Mouse (Mus musculus) liver, embryonic 18 days (tissue): Measurements from ENCODE around the gene Tns4. TPM values are rescaled to one million over a fixed set of nuclear protein-coding genes. Genes with fewer than 3 reads are reported as not detected.

Source experiments
- polyA plus RNA-seq: library from polyadenylated mRNA; depleted of rRNA; stranded (reverse); fragments of >200 nt; gene quantifications from 2 replicates; pipeline ENCODE4 v1.2.3, GENCODE M21; 2012; rRNA removed

Tns4 gene
- 0.39 and 0.40 TPM in 2 replicates for polyA plus RNA-seq

GRCm38 (mm10) chr11:99089077-99089601 is at the start of gene Tns4:
Gene Tns4, minus strand, starts transcription at chr11:99089306.

GRCm38 (mm10) chr11:99041051-99041729 is 47.9 kb downstream of the Tns4 start, which contains the start of gene Igfbp4:
Gene Igfbp4, plus strand, starts transcription at chr11:99041244.

GRCm38 (mm10) chr11:99023500-99024467 is 65.3 kb downstream of the Tns4 start, which contains the start of gene Top2a:
Gene Top2a, minus strand, starts transcription at chr11:99024189.

Other genes starting within 250 kb of the Tns4 start
- gene Wipf2, start 225.7 kb downstream of the Tns4 start, polyA plus RNA-seq = 1.7 and 2.3 TPM in 2 replicates
- gene Cdc6, start 181.5 kb downstream of the Tns4 start, polyA plus RNA-seq = 13.2 and 13.4 TPM in 2 replicates
- 3.5 and 4.5 TPM in 2 replicates for gene Rara, start 161.5 kb downstream of the Tns4 start, polyA plus RNA-seq
- 0.07 TPM in 1 of 2 replicates, not detected in the other for gene Gjd3, start 106.3 kb downstream of the Tns4 start, polyA plus RNA-seq
- gene Top2a, start 65.1 kb downstream of the Tns4 start, polyA plus RNA-seq = 47.3 and 52.6 TPM in 2 replicates
- 245 and 283 TPM in 2 replicates for gene Igfbp4, start 48.1 kb downstream of the Tns4 start, polyA plus RNA-seq
- gene Ccr7, start 65.8 kb upstream of the Tns4 start, polyA plus RNA-seq = 0.63 and 0.85 TPM in 2 replicates
- gene Smarce1, start 141.7 kb upstream of the Tns4 start, polyA plus RNA-seq = 38.1 and 45.5 TPM in 2 replicates
- 0.05 and 0.12 TPM in 2 replicates for gene Krt222, start 154.8 kb upstream of the Tns4 start, polyA plus RNA-seq
- not detected in 2 replicates for gene Krt24, start 196.0 kb upstream of the Tns4 start, polyA plus RNA-seq
- gene Krt25, start 233.6 kb upstream of the Tns4 start, polyA plus RNA-seq = 0.03 TPM in 1 of 2 replicates, not detected in the other
- gene Krt26, start 248.7 kb upstream of the Tns4 start, polyA plus RNA-seq = not detected in 2 replicates